Mouse (Mus musculus): ENCODE results near the gene Gm14862.
"Not testable (repeated sequence)": the region's sequence is repeated elsewhere in the genome, so short reads cannot be mapped to it uniquely, and the experiment has no call there.

Gm14862 gene

GRCm38 (mm10) chrX:9256766-9257165, at the start of gene Gm14862:
Gm14862 (minus strand) TSS chrX:9256899.
- DNase-seq = no peak

- no peak for DNase-seq
Measured at GRCm38 (mm10) chrX:9303455-9303854, 46.8 kb upstream of the Gm14862 start.

GRCm38 (mm10) chrX:9302791-9303190, 46.1 kb upstream of the Gm14862 start:
- DNase-seq = no peak

- DNase-seq = no peak
Measured at GRCm38 (mm10) chrX:9298413-9298864, 41.7 kb upstream of the Gm14862 start.

GRCm38 (mm10) chrX:9293140-9293829, 36.6 kb upstream of the Gm14862 start:
- DNase-seq = not testable (repeated sequence)

GRCm38 (mm10) chrX:9283464-9283863, 26.8 kb upstream of the Gm14862 start, which contains the start of gene H2al1m:
H2al1m (plus strand) TSS chrX:9283764.
- not testable (repeated sequence) for DNase-seq

GRCm38 (mm10) chrX:9274321-9274720, 17.6 kb upstream of the Gm14862 start:
- no peak for DNase-seq

- DNase-seq = no peak
Measured at GRCm38 (mm10) chrX:9273377-9274002, 16.8 kb upstream of the Gm14862 start.

GRCm38 (mm10) chrX:9272460-9273361, 16.0 kb upstream of the Gm14862 start, which contains the start of gene Xk:
Xk (plus strand) TSS chrX:9272756.
- DNase-seq = peak; percentile 75 to 85

- DNase-seq = no peak
Measured at GRCm38 (mm10) chrX:9271947-9272459, 15.3 kb upstream of the Gm14862 start.

GRCm38 (mm10) chrX:9271112-9271511, 14.4 kb upstream of the Gm14862 start:
- DNase-seq = peak; percentile 42 to 65

GRCm38 (mm10) chrX:9259267-9259666, 2.6 kb upstream of the Gm14862 start:
- no peak for DNase-seq

- DNase-seq = no peak
Measured at GRCm38 (mm10) chrX:9257831-9258230, 1.1 kb upstream of the Gm14862 start.

- no peak for DNase-seq
Measured at GRCm38 (mm10) chrX:9254901-9255300, 1.8 kb downstream of the Gm14862 start.

- DNase-seq = no peak
Measured at GRCm38 (mm10) chrX:9253990-9254389, 2.7 kb downstream of the Gm14862 start.

GRCm38 (mm10) chrX:9248911-9249310, 7.8 kb downstream of the Gm14862 start:
- DNase-seq = no peak

- DNase-seq = no peak
Measured at GRCm38 (mm10) chrX:9244603-9245336, 11.9 kb downstream of the Gm14862 start.

- DNase-seq = peak; percentile 37 to 51
Measured at GRCm38 (mm10) chrX:9243381-9243864, 13.3 kb downstream of the Gm14862 start.

- peak; percentile 48 to 65 for DNase-seq
Measured at GRCm38 (mm10) chrX:9240737-9241591, 15.7 kb downstream of the Gm14862 start.

- DNase-seq = peak; percentile 35 to 59
Measured at GRCm38 (mm10) chrX:9227105-9227504, 29.6 kb downstream of the Gm14862 start.
